Mouse (Mus musculus) erythroblast, embryonic 14.5 days (primary cell): ENCODE data around the gene Dach2.

ENCODE experiments used
- GATA1 ChIP-seq: IDR thresholded peaks from 2 replicates; pipeline ENCODE4 v1.6.1; 2012; ENCODE audit warnings: low read length, inconsistent platforms, mixed read lengths
- TAL1 ChIP-seq: IDR thresholded peaks from 3 replicates; pipeline ENCODE4 v1.6.1; 2012; ENCODE audit warnings: low read length, inconsistent platforms, mixed read lengths

DNA sequence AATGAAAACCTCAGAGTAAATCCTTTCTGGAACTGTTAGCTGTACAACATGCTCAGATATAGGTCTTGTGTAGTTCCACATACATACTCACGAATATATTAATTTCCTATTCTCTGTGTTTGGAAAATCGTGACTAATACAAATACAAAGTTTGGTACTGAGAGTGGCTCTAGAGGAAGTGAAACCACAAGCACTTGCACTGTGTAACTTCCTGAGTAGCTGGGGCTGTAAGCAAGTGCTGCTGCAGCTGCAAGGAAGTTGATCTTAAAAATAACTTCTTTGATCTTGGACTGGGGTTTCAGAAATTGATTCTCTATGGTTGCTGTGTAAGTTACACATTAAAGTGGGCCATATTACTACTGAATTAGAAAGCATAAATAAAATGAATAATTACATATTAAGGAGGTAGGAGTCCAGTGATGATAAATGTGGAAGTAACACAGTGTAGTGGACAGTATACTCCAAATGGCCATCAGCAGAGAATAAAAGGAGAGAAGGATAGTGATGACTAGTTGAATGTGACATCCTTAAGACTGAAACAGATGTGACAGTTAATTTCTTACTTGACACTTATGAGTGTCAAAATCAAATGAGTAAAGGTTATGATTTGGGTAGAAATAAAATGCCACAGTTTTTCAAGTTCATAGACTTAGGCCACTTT lies 570.7 kb downstream of the Dach2 start:
- no peak for TF ChIP-seq GATA1
- no peak for TF ChIP-seq TAL1
